Mouse (Mus musculus) heart, postnatal 0 days (tissue): ENCODE results near the gene A230050P20Rik. TPM values are rescaled to one million over a fixed set of nuclear protein-coding genes. Genes with fewer than 3 reads are reported as not detected.
A peak's percentile ranks its signal among the peaks of the same experiment; 100 is the strongest.
"Not testable (repeated sequence)": the region's sequence is repeated elsewhere in the genome, so short reads cannot be mapped to it uniquely, and the experiment has no call there.

Source experiments
- ATAC-seq: fragments of 200-750 bp; cut with Nextera tagmentation; 2 replicates; pipeline ENCODE4 v1.8.0; 2017; ENCODE audit warnings: low read depth, moderate number of reproducible peaks, moderate library complexity; ENCODE audit not compliant: insufficient read depth
- DNase-seq: peaks from one replicate; pipeline ENCODE4 v3.0.0-alpha.2; 2016; ENCODE audit warnings: low spot score
- H3K27ac ChIP-seq: fragments of 300-500 bp; sonication (generic); 2 replicates; pipeline ENCODE4 v1.5.1; 2014; ENCODE audit warnings: low read depth, mild to moderate bottlenecking
- H3K27me3 ChIP-seq: fragments of 300-500 bp; sonication (generic); 2 replicates; pipeline ENCODE4 v1.6.1; 2014; ENCODE audit warnings: low read length, mixed read lengths; ENCODE audit not compliant: control insufficient read depth, insufficient read depth
- H3K36me3 ChIP-seq: fragments of 300-500 bp; sonication (generic); replicated peaks from 2 replicates; pipeline ENCODE4 v1.6.1; 2014; ENCODE audit warnings: low read length, mixed read lengths; ENCODE audit not compliant: control insufficient read depth, insufficient read depth
- H3K4me1 ChIP-seq: fragments of 300-500 bp; sonication (generic); 2 replicates; pipeline ENCODE4 v1.6.1; 2014; ENCODE audit warnings: antibody characterized with exemption; ENCODE audit not compliant: control insufficient read depth, insufficient read depth
- H3K4me2 ChIP-seq: fragments of 300-500 bp; sonication (generic); 2 replicates; pipeline ENCODE4 v1.6.1; 2014; ENCODE audit warnings: low read depth, mild to moderate bottlenecking, low read length, moderate library complexity
- H3K4me3 ChIP-seq: fragments of 300-500 bp; sonication (generic); 2 replicates; pipeline ENCODE4 v1.5.1; 2014; ENCODE audit warnings: low read depth, low read length
- H3K9ac ChIP-seq: fragments of 300-500 bp; sonication (generic); replicated peaks from 2 replicates; pipeline ENCODE4 v1.6.1; 2014; ENCODE audit warnings: low read depth, low read length, mixed read lengths
- H3K9me3 ChIP-seq: fragments of 300-500 bp; sonication (generic); replicated peaks from 2 replicates; pipeline ENCODE4 v1.6.1; 2016; ENCODE audit warnings: low read length; ENCODE audit not compliant: control insufficient read depth
- CTCF ChIP-seq: IDR thresholded peaks from 2 replicates; pipeline ENCODE4 v1.5.1; 2016; ENCODE audit warnings: antibody characterized with exemption, control low read depth, low read depth
- EP300 ChIP-seq: IDR thresholded peaks from 2 replicates; pipeline ENCODE4 v1.6.1; 2016; ENCODE audit warnings: antibody characterized with exemption, low read depth
- WGBS: fragments of 180-500 bp; shearing (Covaris S2); extraction: QIAGEN DNeasy Blood & Tissue Kit; methylation state at CpG from one replicate; pipeline ENCODE4 v1.1.7; 2014; 5-methylcytosine and 5-hydroxymethylcytosine counted together
- polyA plus RNA-seq: library from polyadenylated mRNA; unstranded; fragments of >200 nt; fragmentation: Nextera tagmentation; extraction: Ambion mirVana; gene quantifications from 2 replicates; pipeline ENCODE4 v1.2.1, GENCODE M21; 2015
- total RNA-seq: library from RNA; depleted of rRNA; stranded (reverse); fragments of >200 nt; gene quantifications from 2 replicates; pipeline ENCODE4 v1.2.3, GENCODE M21; 2014; ENCODE audit warnings: low replicate concordance

The A230050P20Rik gene
- total and polyA plus RNA-seq, 2 experiments from 2014 or later = 5.3 to 6.8 TPM

DNA sequence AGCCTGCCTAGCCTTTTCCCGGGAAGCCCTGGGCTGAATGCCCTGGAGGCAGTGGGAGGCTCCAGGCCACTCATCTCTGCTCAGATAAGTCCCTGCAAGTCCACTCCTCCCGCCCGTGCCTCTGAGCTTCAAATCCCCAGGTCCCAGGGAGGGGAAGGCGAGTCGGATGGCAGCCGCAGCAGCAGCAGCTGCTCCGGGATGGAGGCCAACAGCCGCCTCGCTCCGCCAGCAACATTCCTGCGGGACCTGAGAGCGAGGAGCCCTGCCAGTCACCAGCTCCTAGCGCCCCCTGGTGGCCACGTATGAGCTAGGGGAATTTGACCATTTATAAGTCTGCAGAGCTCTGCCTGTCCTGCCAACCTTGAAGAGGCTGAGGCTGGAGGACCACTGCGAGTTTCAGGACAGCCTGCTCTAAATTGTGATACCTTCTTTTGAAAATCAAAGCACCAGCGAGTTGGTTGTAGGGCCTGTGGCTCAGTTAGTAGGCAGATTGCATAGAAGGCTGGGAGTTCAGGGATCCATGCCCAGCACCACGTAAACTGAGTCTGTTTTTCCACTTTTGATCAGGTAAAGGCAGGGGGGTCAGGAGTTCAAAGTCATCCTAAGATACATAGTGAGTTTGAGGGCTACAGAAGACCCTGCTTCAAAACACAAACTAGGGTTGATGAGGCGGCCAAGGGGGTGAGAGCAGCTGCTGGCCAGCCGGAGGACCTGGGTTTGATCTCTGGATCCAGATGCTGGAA, 37.4 kb upstream of the A230050P20Rik start:
- no peaks in the 10 kb centered on the region for H3K4me1 ChIP-seq
- DNase-seq (peak; percentile 95), ATAC-seq (peak; percentile 95)
- no peak overlapping the region for H3K27ac ChIP-seq
- TF ChIP-seq CTCF (peak; percentile 96), EP300 (no peak)
- H3K9ac ChIP-seq = no peak overlapping the region
- no peaks in the 10 kb centered on the region for H3K36me3 ChIP-seq
- H3K27me3 ChIP-seq = peaks cover 10% of the 10 kb centered on the region
- no peak overlapping the region for H3K4me3 ChIP-seq
- no peak overlapping the region for H3K4me2 ChIP-seq
- 15% methylated on average over 19 of the region's 19 CpGs for WGBS
- no peaks in the 10 kb centered on the region for H3K9me3 ChIP-seq

GRCm38 (mm10) chr9:20834881-20835280, 33.6 kb upstream of the A230050P20Rik start:
- H3K4me3 ChIP-seq = no peak overlapping the region
- no peaks in the 10 kb centered on the region for H3K9me3 ChIP-seq
- H3K9ac ChIP-seq = no peak overlapping the region
- ATAC-seq (no peak), DNase-seq (no peak)
- WGBS = 79% methylated on average over 1 of the region's 1 CpGs
- TF ChIP-seq EP300 = no peak
- TF ChIP-seq CTCF = no peak
- H3K27ac ChIP-seq = no peak overlapping the region
- peaks cover 2% of the 10 kb centered on the region for H3K27me3 ChIP-seq
- no peaks in the 10 kb centered on the region for H3K36me3 ChIP-seq
- no peaks in the 10 kb centered on the region for H3K4me1 ChIP-seq
- no peak overlapping the region for H3K4me2 ChIP-seq

DNA sequence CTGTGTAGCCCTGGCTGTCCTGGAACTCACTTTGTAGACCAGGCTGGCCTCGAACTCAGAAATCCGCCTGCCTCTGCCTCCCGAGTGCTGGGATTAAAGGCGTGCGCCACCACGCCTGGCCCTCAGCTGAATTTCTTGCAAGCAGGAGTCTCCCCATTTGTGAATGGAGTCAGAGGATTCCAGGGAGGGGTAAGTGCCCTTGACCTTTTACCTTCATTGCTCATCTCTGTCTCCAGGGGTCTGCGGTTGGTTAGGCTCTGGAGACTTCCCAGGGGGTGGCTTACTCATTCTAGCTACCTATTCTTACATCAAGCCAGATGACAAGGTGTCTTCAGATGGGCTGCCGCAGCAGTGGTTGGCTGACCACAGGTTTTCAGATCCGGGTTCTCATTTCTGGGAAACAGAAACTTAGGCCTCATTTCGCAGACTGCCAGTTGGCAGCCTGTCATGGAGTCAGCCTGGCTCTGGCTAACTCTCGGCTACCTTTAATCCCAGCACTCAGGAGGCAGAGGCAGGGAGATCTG, 32.9 kb upstream of the A230050P20Rik start:
- H3K9me3 ChIP-seq, DNase-seq, H3K4me2 ChIP-seq, ATAC-seq, H3K4me3 ChIP-seq, H3K27me3 ChIP-seq, H3K27ac ChIP-seq, H3K36me3 ChIP-seq, H3K4me1 ChIP-seq, H3K9ac ChIP-seq: not testable (repeated sequence)
- WGBS = 84% methylated on average over 10 of the region's 11 CpGs

DNA sequence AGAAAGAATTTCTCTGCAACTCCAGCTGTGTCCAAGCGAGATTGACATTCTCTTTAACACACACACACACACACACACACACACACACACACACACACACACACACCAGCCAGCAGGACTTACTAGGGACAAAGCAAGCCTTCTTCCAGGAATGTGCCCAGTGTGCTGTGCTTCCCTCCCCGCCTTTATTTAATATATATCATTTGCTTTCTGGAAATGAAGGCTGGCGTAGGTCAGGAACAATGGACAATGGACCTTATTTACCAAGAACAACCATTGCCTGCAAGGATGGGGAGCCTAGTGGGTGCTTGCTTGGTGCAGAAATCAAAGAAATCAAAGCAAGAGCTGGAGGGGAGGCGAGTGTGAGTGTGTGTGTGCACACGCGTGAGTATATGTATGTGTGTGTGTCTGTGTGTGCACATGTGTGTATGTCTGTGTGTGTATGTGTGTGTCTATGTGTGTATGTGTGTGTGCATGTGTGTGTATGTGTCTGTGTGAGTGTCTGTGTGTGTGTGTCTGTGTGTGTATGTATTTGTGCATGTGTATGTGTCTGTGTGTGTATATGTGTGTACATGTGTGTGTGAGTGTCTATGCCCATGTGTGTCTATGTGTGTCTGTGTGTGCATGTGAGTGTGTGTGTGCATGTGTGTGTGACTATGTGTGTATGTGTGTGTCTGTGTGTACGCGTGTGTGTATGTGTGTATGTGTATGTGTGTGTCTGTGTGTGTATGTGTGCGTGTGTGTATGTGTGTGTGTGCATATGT, 31.1 kb upstream of the A230050P20Rik start:
- Histone ChIP-seq H3K4me1 (no peaks in the 10 kb centered on the region), H3K9ac (no peak overlapping the region), H3K4me2 (no peak overlapping the region), H3K27ac (no peak overlapping the region), H3K9me3 (no peaks in the 10 kb centered on the region), H3K36me3 (no peaks in the 10 kb centered on the region), H3K4me3 (no peak overlapping the region), H3K27me3 (no peaks in the 10 kb centered on the region)
- DNase-seq (no peak), ATAC-seq (no peak)
- TF ChIP-seq EP300 (no peak), CTCF (no peak)
- WGBS = 76% methylated on average over 9 of the region's 9 CpGs

DNA sequence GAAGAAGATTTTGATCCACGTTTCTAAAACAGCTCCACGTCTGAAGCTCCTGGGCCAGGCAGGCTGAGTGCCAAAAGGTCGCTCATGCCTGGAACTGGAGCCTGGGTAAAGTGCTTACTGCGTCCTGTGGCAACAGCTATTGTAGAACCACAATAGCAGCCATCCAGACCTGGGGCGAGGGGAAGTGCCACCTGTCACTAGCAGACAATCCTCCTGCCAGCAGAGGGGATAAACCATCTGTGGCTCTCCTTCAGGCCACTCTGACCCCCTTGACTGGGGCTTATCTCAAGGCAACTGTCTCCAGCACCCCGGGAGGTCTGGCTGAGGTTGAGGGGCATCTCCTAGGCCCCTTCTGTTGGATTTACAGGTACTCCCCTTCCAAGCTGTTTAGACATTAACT, 29.5 kb upstream of the A230050P20Rik start:
- Histone ChIP-seq H3K9me3 (no peaks in the 10 kb centered on the region), H3K36me3 (no peaks in the 10 kb centered on the region), H3K27ac (no peak overlapping the region), H3K4me1 (no peaks in the 10 kb centered on the region), H3K4me3 (no peak overlapping the region), H3K9ac (no peak overlapping the region), H3K4me2 (no peak overlapping the region), H3K27me3 (no peaks in the 10 kb centered on the region)
- TF ChIP-seq EP300 = no peak
- TF ChIP-seq CTCF = no peak
- DNase-seq (no peak), ATAC-seq (no peak)
- 59% methylated on average over 6 of the region's 6 CpGs for WGBS
